Mouse (Mus musculus) heart, postnatal 36 days (tissue): ENCODE measurements at regions not wholly inside any gene's neighbourhood (a gene's known extent, or its start where the extent isn't known, plus 50 kb on each side); places are given as distances from the start of the nearest gene placed in this dataset.

Experiments
- DNase-seq, 2 experiments: peaks; one replicate each; pipeline ENCODE4 v3.0.0; 2021 to 2022
- intact Hi-C: fragments of 180-260 bp; cut with DNase I; formaldehyde crosslinking; loops from one replicate; pipeline ENCODE4 v1.15.1; 2025

- intact Hi-C loops, result no loop called here
- DNase-seq, result no peak
Observed at GRCm38 (mm10) chr14:45983206-45983857, 325.4 kb upstream of the Ddhd1 start.

GRCm38 (mm10) chr14:45984135-45984892 is 326.4 kb upstream of the Ddhd1 start:
- DNase-seq, result no peak
- intact Hi-C loops, result no loop called here

- peak; percentile 36 to 46 for DNase-seq
- intact Hi-C loops, result loop anchor here (2.0 to 5.0 kb wide), 3 partner anchors 395 to 1255 kb away; no protein-coding TSS in a partner anchor
Observed at GRCm38 (mm10) chr14:45992041-45992869, 334.3 kb upstream of the Ddhd1 start.

- DNase-seq, result no peak
- intact Hi-C loops, result loop anchor here (1.0 to 5.0 kb wide), 5 partner anchors 394 to 1254 kb away; no protein-coding TSS in a partner anchor
Observed at GRCm38 (mm10) chr14:45992870-45993135, 334.9 kb upstream of the Ddhd1 start.

GRCm38 (mm10) chr14:45993669-45994068 is 335.7 kb upstream of the Ddhd1 start:
- peak; percentile 69 to 74 for DNase-seq
- intact Hi-C loops, result loop anchor here (1.0 to 5.0 kb wide), 5 partner anchors 393 to 1254 kb away; no protein-coding TSS in a partner anchor

- DNase-seq, result no peak
- intact Hi-C loops, result no loop called here
Observed at GRCm38 (mm10) chr14:45996760-45997159, 338.8 kb upstream of the Ddhd1 start.

GRCm38 (mm10) chr14:46004078-46004477 is 346.1 kb upstream of the Ddhd1 start:
- no peak for DNase-seq
- intact Hi-C loops, result no loop called here

- no peak for DNase-seq
- intact Hi-C loops, result no loop called here
Observed at GRCm38 (mm10) chr14:46005307-46005706, 347.4 kb upstream of the Ddhd1 start.

- intact Hi-C loops, result no loop called here
- no peak for DNase-seq
Observed at GRCm38 (mm10) chr14:46013232-46013631, 355.3 kb upstream of the Ddhd1 start.

- intact Hi-C loops, result no loop called here
- no peak for DNase-seq
Observed at GRCm38 (mm10) chr14:46014090-46014489, 356.1 kb upstream of the Ddhd1 start.

GRCm38 (mm10) chr14:46015682-46016400 is 357.9 kb upstream of the Ddhd1 start:
- no peak for DNase-seq
- intact Hi-C loops, result no loop called here

GRCm38 (mm10) chr14:46016701-46017106 is 358.8 kb upstream of the Ddhd1 start:
- DNase-seq, result no peak

GRCm38 (mm10) chr14:46017286-46017685 is 359.3 kb upstream of the Ddhd1 start:
- intact Hi-C loops, result no loop called here
- DNase-seq, result no peak

More at GRCm38 (mm10) chr14:46016701-46017106, 358.8 kb upstream of the Ddhd1 start:
- intact Hi-C loops, result no loop called here

GRCm38 (mm10) chr14:46017976-46018375 is 360.0 kb upstream of the Ddhd1 start:
- no peak for DNase-seq
- intact Hi-C loops, result no loop called here

- intact Hi-C loops, result no loop called here
- DNase-seq, result no peak
Observed at GRCm38 (mm10) chr14:46019240-46020025, 359.8 kb upstream of the Gm15217 start.

- no peak for DNase-seq
- intact Hi-C loops, result no loop called here
Observed at GRCm38 (mm10) chr14:46034301-46034700, 344.9 kb upstream of the Gm15217 start.

GRCm38 (mm10) chr14:46060622-46061381 is 318.4 kb upstream of the Gm15217 start:
- no peak for DNase-seq
- intact Hi-C loops, result no loop called here

GRCm38 (mm10) chr14:46067102-46067801 is 312.0 kb upstream of the Gm15217 start:
- intact Hi-C loops, result no loop called here
- DNase-seq, result peak; percentile 23 to 36
